Mouse (Mus musculus): ENCODE data around the gene Aqp5.

DNA sequence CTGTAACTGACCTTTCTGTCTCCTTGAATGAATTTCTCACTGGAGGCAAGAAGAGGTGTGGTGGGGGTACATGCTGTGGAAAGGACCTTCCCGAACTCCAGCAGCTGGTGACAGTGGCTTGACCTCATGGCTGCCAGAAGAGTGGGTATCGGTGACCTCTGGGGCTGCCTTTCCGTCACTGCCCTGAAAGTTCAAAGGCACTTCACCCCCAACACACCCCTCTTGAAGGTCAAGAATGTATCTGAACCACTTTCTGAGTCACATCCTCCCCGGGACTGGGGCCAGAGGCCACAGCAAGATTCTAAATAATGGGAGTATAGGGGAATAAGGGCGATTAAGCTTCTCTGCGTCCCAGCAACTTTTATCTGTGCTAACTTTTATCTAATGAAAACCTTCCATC is 4.8 kb upstream of the Aqp5 start:
- TF ChIP-seq CTCF (IDR thresholded peaks at IDR 0.05; ENCODE audit: low read depth, low read length) (no peak), POLR2A (IDR thresholded peaks at IDR 0.05; ENCODE audit: borderline replicate concordance, low read depth, low read length) (no peak)

Measured in bone marrow macrophage, adult 2 months (primary cell).